Mouse (Mus musculus) lung, postnatal 10 days (tissue): ENCODE measurements around the gene Mllt3.

Experiments used
- DNase-seq: peaks from one replicate; pipeline ENCODE4 v3.0.0; 2021

The Mllt3 gene

GRCm38 (mm10) chr4:87866564-87866963 is 166.6 kb downstream of the Mllt3 start:
- DNase-seq = no peak

- DNase-seq = no peak
Observed at GRCm38 (mm10) chr4:87865848-87866247, 167.3 kb downstream of the Mllt3 start.

GRCm38 (mm10) chr4:87865041-87865440 is 168.1 kb downstream of the Mllt3 start:
- DNase-seq = no peak

GRCm38 (mm10) chr4:87863212-87863611 is 170.0 kb downstream of the Mllt3 start:
- DNase-seq = no peak

- no peak for DNase-seq
Observed at GRCm38 (mm10) chr4:87860723-87861122, 172.4 kb downstream of the Mllt3 start.

GRCm38 (mm10) chr4:87859148-87859547 is 174.0 kb downstream of the Mllt3 start:
- no peak for DNase-seq

- DNase-seq = no peak
Observed at GRCm38 (mm10) chr4:87857982-87858381, 175.2 kb downstream of the Mllt3 start.

- peak; percentile 25 for DNase-seq
Observed at GRCm38 (mm10) chr4:87852461-87852860, 180.7 kb downstream of the Mllt3 start.

- no peak for DNase-seq
Observed at GRCm38 (mm10) chr4:87850051-87850450, 183.1 kb downstream of the Mllt3 start.

- DNase-seq = no peak
Observed at GRCm38 (mm10) chr4:87844668-87845210, 188.4 kb downstream of the Mllt3 start.

GRCm38 (mm10) chr4:87840210-87840910 is 192.8 kb downstream of the Mllt3 start:
- no peak for DNase-seq

- DNase-seq = no peak
Observed at GRCm38 (mm10) chr4:87838716-87839115, 194.4 kb downstream of the Mllt3 start.

GRCm38 (mm10) chr4:87837471-87838361 is 195.4 kb downstream of the Mllt3 start:
- DNase-seq = no peak

GRCm38 (mm10) chr4:87836257-87836656 is 196.9 kb downstream of the Mllt3 start:
- no peak for DNase-seq

GRCm38 (mm10) chr4:87835191-87835590 is 198.0 kb downstream of the Mllt3 start:
- DNase-seq = no peak

GRCm38 (mm10) chr4:87834310-87834709 is 198.9 kb downstream of the Mllt3 start:
- DNase-seq = no peak

GRCm38 (mm10) chr4:87830794-87831306 is 202.3 kb downstream of the Mllt3 start:
- DNase-seq = no peak

- DNase-seq = no peak
Observed at GRCm38 (mm10) chr4:87829426-87830063, 203.6 kb downstream of the Mllt3 start.

GRCm38 (mm10) chr4:87826336-87826735 is 206.8 kb downstream of the Mllt3 start:
- no peak for DNase-seq

- no peak for DNase-seq
Observed at GRCm38 (mm10) chr4:87823623-87824022, 209.5 kb downstream of the Mllt3 start.

- no peak for DNase-seq
Observed at GRCm38 (mm10) chr4:87823191-87823590, 210.0 kb downstream of the Mllt3 start.

- no peak for DNase-seq
Observed at GRCm38 (mm10) chr4:87820911-87821310, 212.3 kb downstream of the Mllt3 start.

GRCm38 (mm10) chr4:87819182-87819581 is 214.0 kb downstream of the Mllt3 start:
- DNase-seq = no peak
